In the genomic region with DNA sequence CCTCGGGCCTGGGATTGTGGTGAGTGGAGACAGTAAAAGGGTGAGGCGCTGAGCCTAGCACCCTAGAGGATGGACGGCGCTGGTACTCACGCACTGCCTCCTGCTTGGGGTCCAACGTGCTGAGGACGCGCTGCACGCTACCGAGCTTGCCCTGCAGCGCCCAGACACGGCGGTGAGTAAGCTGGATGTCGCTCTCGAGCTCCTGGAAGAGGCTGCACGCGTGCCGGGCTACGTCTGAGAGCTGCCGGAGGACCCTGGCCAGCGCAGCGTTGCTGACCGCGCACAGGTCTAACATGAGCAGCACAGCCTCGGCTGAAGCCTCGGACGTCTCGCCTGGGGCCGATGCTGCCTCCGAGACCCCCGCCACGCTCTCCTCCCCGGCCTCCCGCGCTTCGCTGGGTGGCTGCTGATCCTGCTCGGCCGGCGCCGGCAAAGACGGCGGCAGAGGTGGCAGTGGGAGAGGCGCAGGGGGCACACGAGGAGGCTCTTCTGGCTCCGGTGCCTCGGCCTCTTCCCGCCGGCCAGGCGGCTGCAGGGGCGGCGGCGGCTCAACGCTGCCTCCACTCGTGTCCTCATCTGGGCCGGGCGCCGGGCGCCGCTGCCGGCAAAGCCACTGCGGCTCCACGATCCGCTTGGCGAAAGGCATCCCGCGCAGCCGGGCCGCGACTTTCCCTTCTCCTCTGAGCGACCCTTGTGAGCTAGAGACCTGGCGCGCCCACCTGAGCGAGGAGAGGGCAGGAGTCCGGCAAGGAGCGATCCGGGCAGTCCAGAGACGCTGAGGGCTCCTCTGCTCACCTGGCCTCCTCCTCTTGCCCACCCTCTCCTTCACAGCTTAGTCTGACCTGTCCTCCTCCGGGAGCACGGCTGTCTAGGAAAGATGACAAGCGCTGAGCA, we compare ENCODE assay signal across 9 mouse cellular contexts. TPM values are rescaled to one million over a fixed set of nuclear protein-coding genes. Genes with fewer than 3 reads are reported as not detected.
DNase-seq lines count a peak whose midpoint lies in the region; ATAC-seq and TF ChIP-seq lines count a peak whose summit lies in the region.
"Had no signal": no experiment of that assay in that cellular context is flagged by ENCODE, and none has a peak within 500 bp of the region (broad histone marks: within the 10 kb centered on the region; RNA-seq: fewer than 3 reads in every experiment).

No protein-coding gene starts in this region.

- H3K4me3 ChIP-seq in heart, embryonic 10.5 days: peak overlapping the region; percentile 64
- H3K4me3 ChIP-seq in kidney, embryonic 16.5 days (ENCODE audit: low read length): peak overlapping the region; percentile 61
- H3K4me3 ChIP-seq in lung, embryonic 14.5 days (ENCODE audit: low read depth, low read length): peak overlapping the region; percentile 55

- WGBS in heart, embryonic 10.5 days: 20% methylated on average over 75 of the region's 80 CpGs
- 22% methylated on average over 65 of the region's 80 CpGs for WGBS in kidney, embryonic 16.5 days
- 10% methylated on average over 58 of the region's 80 CpGs for WGBS in lung, embryonic 14.5 days

- H3K9me3 ChIP-seq in heart, embryonic 10.5 days: no peaks in the 10 kb centered on the region
- H3K9me3 ChIP-seq in kidney, embryonic 16.5 days (ENCODE audit: low read length): no peaks in the 10 kb centered on the region
- no peaks in the 10 kb centered on the region for H3K9me3 ChIP-seq in lung, embryonic 14.5 days (ENCODE audit: low read depth, low read length)
- H3K9me3 ChIP-seq: G1E had no signal

- TF ChIP-seq CTCF in lung, embryonic 14.5 days (IDR thresholded peaks at IDR 0.05; ENCODE audit: low read depth): peak; percentile 26; the same call in 1 of the 2 replicates

- peak overlapping the region; percentile 72 for H3K27ac ChIP-seq in heart, embryonic 10.5 days
- peak overlapping the region; percentile 38; the same call in 1 of the 2 replicates for H3K27ac ChIP-seq in kidney, embryonic 16.5 days (ENCODE audit: low read length)
- H3K27ac ChIP-seq in lung, embryonic 14.5 days (ENCODE audit: low read depth): peak overlapping the region; percentile 54; the same call in 1 of the 2 replicates

- 0 out of 2 replicates have a peak, but pooled peaks cover 6% of the 10 kb centered on the region for H3K4me1 ChIP-seq in heart, embryonic 10.5 days
- H3K4me1 ChIP-seq in kidney, embryonic 16.5 days (ENCODE audit: insufficient read depth, low read length): 0 out of 2 replicates have a peak, but pooled peaks cover 7% of the 10 kb centered on the region
- no peaks in the 10 kb centered on the region for H3K4me1 ChIP-seq in lung, embryonic 14.5 days (ENCODE audit: insufficient read depth)

- no peaks in the 10 kb centered on the region for H3K36me3 ChIP-seq in heart, embryonic 10.5 days
- no peaks in the 10 kb centered on the region for H3K36me3 ChIP-seq in kidney, embryonic 16.5 days (ENCODE audit: insufficient read depth, low read length)
- H3K36me3 ChIP-seq in lung, embryonic 14.5 days (ENCODE audit: insufficient read depth): no peaks in the 10 kb centered on the region
- H3K36me3 ChIP-seq: G1E had no signal

- H3K4me2 ChIP-seq in kidney, embryonic 16.5 days (replicated peaks; ENCODE audit: low read depth, low read length): peak overlapping the region; percentile 68
- H3K4me2 ChIP-seq in lung, embryonic 14.5 days: peak overlapping the region; percentile 68

- peaks cover 46% of the 10 kb centered on the region for H3K27me3 ChIP-seq in heart, embryonic 10.5 days (ENCODE audit: insufficient read depth, poor library complexity, severe bottlenecking)
- H3K27me3 ChIP-seq in kidney, embryonic 16.5 days (ENCODE audit: insufficient read depth, low read length): peaks cover 26% of the 10 kb centered on the region; the same call in 1 of the 2 replicates
- no peaks in the 10 kb centered on the region; the same call in 1 of the 2 replicates for H3K27me3 ChIP-seq in lung, embryonic 14.5 days (ENCODE audit: insufficient read depth, low read length)

- peak; percentile 53 for ATAC-seq in common myeloid progenitor, adult 5-6 weeks (replicated peaks; ENCODE audit: low read depth, poor library complexity, severe bottlenecking)
- peak; percentile 44 for ATAC-seq in kidney, embryonic 16.5 days (ENCODE audit: low FRiP score, low TSS enrichment)
- ATAC-seq in lung, embryonic 14.5 days (ENCODE audit: insufficient read depth): peak; percentile 55

- peak; percentile 11 to 15 for DNase-seq in left cerebral cortex, adult 18-20 months (ENCODE audit: low spot score in 2 of 2)
- no peak for DNase-seq in left cerebral cortex, adult 11 months (ENCODE audit: low spot score)
- DNase-seq in heart, embryonic 10.5 days (ENCODE audit: low spot score): peak; percentile 76
- peak; percentile 64 for DNase-seq in lung, embryonic 14.5 days
- peak; percentile 6 for DNase-seq in ovary, postnatal 14 days (ENCODE audit: low spot score)
- no peak for DNase-seq in spleen, postnatal 36 days (ENCODE audit: low spot score in 2 of 2)

- peak overlapping the region; percentile 72 for H3K9ac ChIP-seq in kidney, embryonic 16.5 days (replicated peaks; ENCODE audit: low read length)
- peak overlapping the region; percentile 62 for H3K9ac ChIP-seq in lung, embryonic 14.5 days

RNA-seq across cellular contexts. Expression of a gene that starts 0.5 kb away (rescaled TPM):
- total RNA-seq in left cerebral cortex, adult 18-20 months (2021): 1 to 10 TPM; 4.0 to 4.1 TPM
- total RNA-seq in common myeloid progenitor, adult 5-6 weeks (2017): 0.05 and 0.19 TPM in 2 replicates
- 0.91 and 1.6 TPM in 2 replicates for polyA plus RNA-seq in heart, embryonic 10.5 days (2016; fragmentation: Nextera tagmentation; extraction: Ambion mirVana)
- 2.2 and 2.7 TPM in 2 replicates for polyA plus RNA-seq in kidney, embryonic 16.5 days (2015; fragmentation: Nextera tagmentation; extraction: Ambion mirVana)
- polyA plus RNA-seq in lung, embryonic 14.5 days (2014; fragmentation: Nextera tagmentation; extraction: Ambion mirVana): 2.2 TPM in 2 replicates
- polyA plus RNA-seq: G1E had no signal

Comparison
In these comparisons a context has a peak if more than half of its experiments do, and no peak if none do; other contexts are left out.
1. DNase-seq: peak in left cerebral cortex, adult 18-20 months (2 of 2), heart, embryonic 10.5 days (single experiment), lung, embryonic 14.5 days (single experiment) and ovary, postnatal 14 days (single experiment); none in left cerebral cortex, adult 11 months (single experiment) and spleen, postnatal 36 days (0 of 2).
2. Peak in every context shown above with its lines, with median percentiles within 50 percentile points of each other: ATAC-seq, H3K27ac ChIP-seq and H3K4me3 ChIP-seq.